Mouse (Mus musculus): ENCODE results near the gene Gna13.

GRCm38 (mm10) chr11:109389046-109389445 lies 26.4 kb downstream of the Gna13 start:
- TF ChIP-seq HCFC1 (IDR thresholded peaks at IDR 0.05; ENCODE audit: borderline replicate concordance, insufficient read depth, low read length) (no peak), ZNF384 (IDR thresholded peaks at IDR 0.05; ENCODE audit: low read depth, low read length) (no peak), CHD2 (IDR thresholded peaks at IDR 0.05; ENCODE audit: low read depth, low read length) (no peak), ZC3H11A (IDR thresholded peaks at IDR 0.05; ENCODE audit: borderline replicate concordance, low read depth, low read length) (no peak)

Measured in ES-E14 (cell line).